Mouse (Mus musculus) frontal cortex, adult 2 months (tissue): ENCODE measurements around the gene Olfr646. TPM values are rescaled to one million over a fixed set of nuclear protein-coding genes. Genes with fewer than 3 reads are reported as not detected.

ENCODE experiments used
- DNase-seq, 2 experiments: peaks; one replicate each; pipeline ENCODE4 v3.0.0; 2022; ENCODE audit warnings: low spot score in 1 of 2; ENCODE audit errors: extremely low spot score in 1 of 2
- polyA plus RNA-seq: library from polyadenylated mRNA; depleted of rRNA; stranded (reverse); fragments of >200 nt; gene quantifications from 2 replicates; pipeline ENCODE4 v1.2.3, GENCODE M21; 2012; rRNA removed

Olfr646 gene
- polyA plus RNA-seq = not detected in 2 replicates

DNA sequence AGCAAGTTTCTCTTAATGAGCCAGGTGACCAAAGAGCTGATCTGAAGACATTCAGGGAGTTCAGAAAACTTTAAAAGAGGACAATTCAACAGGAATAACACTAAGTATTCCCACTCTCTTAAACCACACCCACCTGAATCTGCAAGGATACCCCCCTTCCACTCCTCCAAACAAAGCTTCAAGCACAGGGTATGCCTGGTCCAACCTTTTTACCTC, at the start of gene Olfr646:
Gene Olfr646 (plus strand): TSS at position 117 of the 216 bp plus-strand sequence.
- DNase-seq = no peak

DNA sequence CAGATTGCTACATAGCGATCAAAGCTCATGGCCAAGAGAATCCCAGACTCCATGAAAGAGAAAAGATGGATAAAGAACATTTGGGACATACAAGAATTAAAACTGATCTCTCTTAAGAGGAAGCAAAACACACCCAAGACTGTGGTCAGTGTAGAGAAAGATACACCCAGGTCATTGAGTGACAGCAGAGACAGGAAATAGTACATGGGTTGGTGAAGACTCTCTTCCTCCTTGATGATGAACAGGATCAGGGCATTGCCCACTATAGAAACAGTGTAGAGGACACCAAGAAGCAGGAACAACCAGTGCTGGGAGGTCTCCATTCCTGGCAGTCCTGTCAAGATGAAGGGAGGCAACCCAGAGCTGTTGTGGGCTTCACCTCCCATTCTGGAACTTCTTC, 45.5 kb upstream of the Olfr646 start:
- no peak for DNase-seq

DNA sequence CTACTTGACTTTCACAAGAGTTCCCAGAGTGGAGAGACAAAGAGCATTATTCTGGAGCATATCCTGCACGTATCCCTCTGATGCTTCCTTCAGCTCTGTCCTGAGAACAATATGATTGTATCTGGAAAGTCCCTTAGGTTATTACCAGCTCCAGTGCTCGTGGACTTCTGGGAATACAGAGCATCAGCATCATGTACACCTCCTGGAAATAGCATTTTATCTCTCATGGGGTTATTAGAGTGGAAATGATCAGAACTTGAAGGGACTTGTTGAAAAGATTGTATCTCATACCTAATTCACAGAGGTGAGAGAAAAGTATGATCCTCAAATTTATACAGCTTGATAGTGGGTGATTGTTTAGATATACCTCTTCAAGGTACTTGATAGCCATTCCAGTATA, 43.3 kb upstream of the Olfr646 start, which contains the start of gene 4930516K23Rik:
Gene 4930516K23Rik (minus strand): TSS at position 101 of the 400 bp plus-strand sequence.
- DNase-seq = no peak

DNA sequence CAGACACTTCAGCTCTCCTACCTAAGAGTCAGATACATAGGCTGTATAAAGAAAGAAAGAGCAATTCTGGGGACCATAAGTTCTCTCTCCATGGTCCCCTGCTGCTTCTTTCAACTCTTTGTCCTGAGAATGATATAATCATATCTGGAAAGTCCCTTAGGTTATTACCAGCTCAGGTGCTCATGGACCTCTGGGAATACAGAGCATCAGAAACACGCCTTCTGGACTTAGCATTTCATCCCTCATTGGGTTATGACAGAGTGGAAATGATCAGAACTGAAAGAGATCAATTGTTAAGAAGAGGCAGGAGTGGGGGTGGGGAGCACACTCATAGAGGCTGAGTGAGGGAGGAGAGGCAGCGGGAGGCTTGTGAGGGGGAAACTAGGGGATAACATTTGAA, 32.9 kb upstream of the Olfr646 start, which contains the start of gene Olfr644:
Gene Olfr644 (minus strand): TSS at position 101 of the 400 bp plus-strand sequence.
- no peak for DNase-seq

DNA sequence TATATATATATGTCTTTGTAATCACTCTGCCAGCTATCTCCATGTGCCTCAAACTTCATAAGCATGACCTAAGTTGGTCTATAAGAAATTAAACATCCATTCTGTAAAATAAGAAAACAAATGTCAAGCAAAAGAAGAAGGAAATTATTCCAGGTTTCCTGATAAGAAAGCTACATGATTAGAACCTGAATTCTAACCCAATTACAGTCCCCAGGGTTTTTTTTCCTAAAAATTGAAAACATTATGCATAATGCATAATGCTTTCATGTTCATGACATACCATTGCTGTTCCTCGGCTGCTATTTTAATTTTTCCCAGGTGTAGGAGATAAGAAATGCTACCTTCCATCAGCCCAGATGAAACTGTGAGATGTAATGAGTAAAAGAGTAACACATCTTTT, 19.3 kb upstream of the Olfr646 start, which contains the start of gene Olfr645:
Gene Olfr645 (minus strand): TSS at position 101 of the 400 bp plus-strand sequence.
- DNase-seq = no peak

DNA sequence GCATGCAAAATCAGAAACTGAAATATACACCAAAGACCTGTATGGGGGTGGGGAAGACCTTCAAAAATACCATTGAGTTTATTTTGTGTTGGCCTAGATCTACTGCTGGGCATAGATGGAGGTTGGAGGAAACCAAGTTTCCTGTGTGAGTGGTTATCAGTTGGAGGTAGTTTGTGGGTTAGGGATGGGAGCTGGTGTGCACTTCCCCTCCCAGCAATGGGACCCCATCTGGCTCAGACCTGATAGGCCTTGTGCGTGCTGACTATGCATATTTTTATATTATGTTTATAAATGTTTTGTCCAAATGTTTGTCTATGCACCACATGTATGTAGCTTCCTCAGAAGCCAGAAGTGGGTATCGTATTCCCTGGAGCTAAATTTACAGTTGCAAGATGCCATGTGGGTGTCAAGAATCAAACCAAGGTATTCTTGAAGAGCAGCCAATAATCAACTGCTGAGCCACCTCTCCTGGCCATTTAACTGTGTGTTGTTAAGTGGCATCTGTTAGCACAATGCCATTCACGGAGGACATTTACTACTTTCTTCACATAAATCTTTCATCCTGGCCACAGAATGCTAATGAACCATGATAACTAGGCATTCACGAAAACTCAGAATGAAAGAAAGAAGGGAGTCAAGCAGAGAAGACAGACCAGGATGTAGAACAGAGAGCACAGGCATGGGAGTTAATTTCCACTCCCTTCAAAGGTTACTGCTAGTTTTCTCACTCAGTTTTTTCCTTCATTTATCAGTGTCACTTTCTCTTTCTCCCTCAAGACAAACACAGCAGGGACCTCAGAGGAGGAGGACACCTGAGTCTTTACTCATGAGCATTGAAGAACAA, 538 bp upstream of the Olfr646 start:
- DNase-seq = no peak

DNA sequence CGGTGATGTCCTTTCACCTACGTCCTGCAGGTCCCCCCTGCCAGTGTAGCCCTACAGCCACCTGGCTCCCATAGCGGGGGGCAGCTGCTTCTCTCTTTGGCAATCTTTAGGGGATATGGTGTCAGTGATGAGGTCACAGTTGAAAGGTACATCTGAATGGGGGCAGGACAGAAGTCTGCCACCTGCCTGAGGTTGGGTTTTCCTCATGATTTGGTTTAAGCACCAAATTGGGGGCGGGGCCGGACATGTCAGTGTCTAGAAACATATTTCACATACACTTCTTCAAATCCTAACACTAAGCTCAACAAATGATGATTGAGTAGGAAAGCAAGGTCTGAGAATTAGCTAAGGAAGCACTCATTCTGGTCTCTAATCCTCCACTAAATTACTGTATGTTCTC, 25.1 kb downstream of the Olfr646 start, which contains the start of gene Ubqln5:
Gene Ubqln5 (minus strand): TSS at position 101 of the 400 bp plus-strand sequence.
- no peak for DNase-seq

DNA sequence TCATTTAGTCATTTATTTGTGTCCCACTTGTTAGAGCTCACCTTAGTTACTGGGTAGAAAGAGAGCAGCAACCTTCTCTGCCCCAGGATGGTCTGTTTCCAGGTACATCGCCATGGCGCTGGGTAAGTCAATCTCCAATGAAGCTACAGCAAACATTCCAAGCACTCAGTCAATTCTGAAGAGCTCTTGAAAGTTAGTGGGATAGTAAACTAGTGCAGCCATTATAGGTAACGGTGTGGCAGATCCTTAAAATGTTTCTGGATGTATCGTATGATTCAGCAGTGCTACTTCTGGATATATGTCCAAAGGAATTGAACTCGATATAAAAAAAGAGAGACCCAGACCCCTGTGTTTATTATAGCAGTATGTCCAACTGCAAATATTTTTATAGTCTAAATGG, 32.6 kb downstream of the Olfr646 start, which contains the start of gene Olfr643:
Gene Olfr643 (minus strand): TSS at position 101 of the 400 bp plus-strand sequence.
- DNase-seq = no peak

DNA sequence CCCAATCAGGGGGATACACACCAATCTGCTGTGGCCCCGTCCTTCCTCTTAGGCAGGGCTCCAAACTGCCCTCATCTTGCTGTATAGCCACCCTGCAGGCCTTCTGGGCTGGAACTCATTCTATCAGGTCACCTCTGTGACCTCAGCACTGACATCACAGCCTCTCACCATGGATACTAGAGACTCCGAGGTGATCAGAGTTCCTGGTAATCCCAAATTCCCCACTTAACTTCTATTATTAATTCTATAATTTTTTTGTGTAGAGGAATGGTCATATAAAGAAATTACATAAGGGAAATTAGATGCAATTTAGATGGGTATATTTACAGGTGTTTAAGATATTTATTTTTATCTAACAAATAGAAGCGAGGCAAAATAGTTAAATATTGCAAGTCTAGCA, 38.5 kb downstream of the Olfr646 start, which contains the start of gene Ubqln3:
Gene Ubqln3 (minus strand): TSS at position 101 of the 400 bp plus-strand sequence.
- DNase-seq = no peak

DNA sequence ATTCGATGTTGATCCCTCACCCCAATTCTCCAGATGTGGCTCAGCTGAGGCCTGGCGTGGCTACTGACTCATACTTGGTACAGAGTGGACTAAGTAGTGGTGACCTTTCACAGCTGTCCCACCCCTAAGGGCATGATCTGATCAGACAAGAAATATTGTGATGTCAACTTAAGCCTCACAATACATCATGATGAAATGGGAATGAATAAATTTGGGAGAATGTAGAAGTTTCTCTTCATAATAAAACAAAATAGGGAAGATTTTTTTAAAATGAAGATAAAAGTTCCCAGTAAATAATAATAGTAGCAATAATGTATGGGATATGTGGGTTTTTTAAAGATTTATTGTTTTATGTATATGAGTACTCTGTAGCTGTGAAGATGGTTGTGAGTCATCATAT, 45.8 kb downstream of the Olfr646 start, which contains the start of gene Ubqlnl:
Gene Ubqlnl (minus strand): TSS at position 101 of the 400 bp plus-strand sequence.
- DNase-seq = no peak

Other genes starting within 250 kb of the Olfr646 start
- not detected in 2 replicates for gene Olfr66, start 218.6 kb upstream of the Olfr646 start, polyA plus RNA-seq
- not detected in 2 replicates for gene Olfr64, start 210.4 kb upstream of the Olfr646 start, polyA plus RNA-seq
- gene Olfr65, start 201.4 kb upstream of the Olfr646 start, polyA plus RNA-seq = not detected in 2 replicates
- not detected in 2 replicates for gene Olfr631, start 176.0 kb upstream of the Olfr646 start, polyA plus RNA-seq
- gene Olfr632, start 170.5 kb upstream of the Olfr646 start, polyA plus RNA-seq = not detected in 2 replicates
- not detected in 2 replicates for gene Olfr633, start 160.4 kb upstream of the Olfr646 start, polyA plus RNA-seq
- gene Olfr635, start 133.7 kb upstream of the Olfr646 start, polyA plus RNA-seq = not detected in 2 replicates
- not detected in 2 replicates for gene Olfr638, start 106.1 kb upstream of the Olfr646 start, polyA plus RNA-seq
- gene Olfr639, start 87.6 kb upstream of the Olfr646 start, polyA plus RNA-seq = not detected in 2 replicates
- gene Olfr640, start 79.3 kb upstream of the Olfr646 start, polyA plus RNA-seq = 0.11 TPM in 1 of 2 replicates, not detected in the other
- not detected in 2 replicates for gene Olfr641, start 69.4 kb upstream of the Olfr646 start, polyA plus RNA-seq
- gene Olfr642, start 52.2 kb upstream of the Olfr646 start, polyA plus RNA-seq = not detected in 2 replicates
- not detected in 2 replicates for gene 4930516K23Rik, start 43.4 kb upstream of the Olfr646 start, polyA plus RNA-seq
- 0.02 TPM in 1 of 2 replicates, not detected in the other for gene Olfr644, start 33.0 kb upstream of the Olfr646 start, polyA plus RNA-seq
- gene Olfr645, start 19.4 kb upstream of the Olfr646 start, polyA plus RNA-seq = not detected in 2 replicates
- gene Ubqln5, start 25.0 kb downstream of the Olfr646 start, polyA plus RNA-seq = not detected in 2 replicates
- gene Olfr643, start 32.5 kb downstream of the Olfr646 start, polyA plus RNA-seq = not detected in 2 replicates
- gene Ubqln3, start 38.4 kb downstream of the Olfr646 start, polyA plus RNA-seq = not detected in 2 replicates
- not detected in 2 replicates for gene Ubqlnl, start 45.7 kb downstream of the Olfr646 start, polyA plus RNA-seq
- 0.06 and 0.82 TPM in 2 replicates for gene Olfm5, start 60.0 kb downstream of the Olfr646 start, polyA plus RNA-seq
- 0.08 and 0.16 TPM in 2 replicates for gene Olfr648, start 78.5 kb downstream of the Olfr646 start, polyA plus RNA-seq
- 0.23 TPM in 1 of 2 replicates, not detected in the other for gene Olfr649, start 91.1 kb downstream of the Olfr646 start, polyA plus RNA-seq
- gene Trim6, start 113.9 kb downstream of the Olfr646 start, polyA plus RNA-seq = 0.56 and 1.0 TPM in 2 replicates
- 4.0 and 4.1 TPM in 2 replicates for gene Trim34a, start 139.6 kb downstream of the Olfr646 start, polyA plus RNA-seq
- gene Trim5, start 183.2 kb downstream of the Olfr646 start, polyA plus RNA-seq = 0.65 and 0.72 TPM in 2 replicates
- gene Trim12a, start 210.6 kb downstream of the Olfr646 start, polyA plus RNA-seq = 5.0 and 6.0 TPM in 2 replicates
- 0.04 TPM in 1 of 2 replicates, not detected in the other for gene Trim34b, start 224.6 kb downstream of the Olfr646 start, polyA plus RNA-seq
- 2.1 and 2.8 TPM in 2 replicates for gene Trim12c, start 248.5 kb downstream of the Olfr646 start, polyA plus RNA-seq